Mouse (Mus musculus): ENCODE results near the gene Gm13279. TPM values are rescaled to one million over a fixed set of nuclear protein-coding genes. Genes with fewer than 3 reads are reported as not detected.
"Not testable (repeated sequence)": the region's sequence is repeated elsewhere in the genome, so short reads cannot be mapped to it uniquely, and the experiment has no call there.

Gene Gm13279
- total and polyA plus RNA-seq, 2 experiments = not detected

DNA sequence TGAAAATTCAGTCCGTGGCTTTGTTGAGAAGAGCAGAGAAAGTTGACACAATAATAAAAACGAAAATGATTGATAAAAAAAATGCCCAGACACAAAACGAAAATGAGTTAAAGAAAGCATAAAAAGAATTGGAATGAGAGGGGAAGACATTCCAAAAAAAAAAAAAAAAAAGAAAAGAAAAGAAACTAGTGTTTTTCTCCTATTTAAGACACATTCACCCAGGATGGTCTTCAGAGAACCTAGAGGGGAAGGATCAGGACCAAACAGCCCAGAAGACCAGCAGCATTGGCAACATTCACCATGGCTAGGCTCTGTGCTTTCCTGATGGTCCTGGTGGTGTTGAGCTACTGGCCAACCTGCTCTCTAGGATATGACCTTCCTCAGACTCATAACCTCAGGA lies 18.7 kb downstream of the Gm13279 start, which contains the start of gene Ifna7:
Ifna7 (plus strand) TSS at position 301 of the 400 bp plus-strand sequence.
- H3K79me2 ChIP-seq (ENCODE audit: control insufficient read depth, insufficient read depth, low read length) = no peaks in the 10 kb centered on the region
- TF ChIP-seq POLR2A (IDR thresholded peaks at IDR 0.05; ENCODE audit: extremely low read depth, insufficient read depth, low read length) (no peak), CTCF (IDR thresholded peaks at IDR 0.05; ENCODE audit: low read depth, low read length) (no peak)
- no peak within 1 kb of the TSS for H3K9ac ChIP-seq (ENCODE audit: low read depth, low read length)
- no peaks in the 10 kb centered on the region for H3K4me1 ChIP-seq (ENCODE audit: control insufficient read depth, insufficient read depth, low read length)
- no peaks in the 10 kb centered on the region for H3K27me3 ChIP-seq (ENCODE audit: control insufficient read depth, insufficient read depth, low read length)
- no peaks in the 10 kb centered on the region for H3K36me3 ChIP-seq (ENCODE audit: control insufficient read depth, insufficient read depth, low read length)
- WGBS = 48% methylated on average over 3 of the region's 3 CpGs
- no peak within 1 kb of the TSS for H3K4me3 ChIP-seq (ENCODE audit: insufficient read depth, low read depth, low read length)
- DNase-seq (ENCODE audit: extremely low read depth, low read depth, low spot score) = no peak
- H3K27ac ChIP-seq (replicated peaks; ENCODE audit: insufficient read depth, low read depth, low read length) = no peak within 1 kb of the TSS

DNA sequence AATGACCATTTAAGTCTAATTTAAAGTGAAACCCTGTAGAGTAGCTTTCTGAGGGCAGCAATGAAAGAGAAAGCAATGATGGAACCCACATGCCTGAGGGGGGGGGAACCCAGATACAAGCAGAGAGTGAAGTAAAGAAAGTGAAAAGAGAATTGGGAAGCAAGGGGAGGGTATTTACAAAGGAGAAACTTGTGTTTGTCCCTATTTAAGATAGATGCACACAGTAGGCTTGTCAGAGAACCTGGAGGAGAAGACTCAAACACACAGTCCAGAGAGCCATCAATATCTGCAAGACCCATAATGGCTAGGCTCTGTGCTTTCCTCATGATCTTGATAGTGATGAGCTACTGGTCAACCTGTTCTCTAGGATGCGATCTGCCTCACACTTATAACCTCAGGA lies 22.5 kb downstream of the Gm13279 start, which contains the start of gene Ifna11:
Ifna11 (plus strand) TSS at position 301 of the 400 bp plus-strand sequence.
- TF ChIP-seq POLR2A (IDR thresholded peaks at IDR 0.05; ENCODE audit: extremely low read depth, insufficient read depth, low read length) (no peak), CTCF (IDR thresholded peaks at IDR 0.05; ENCODE audit: low read depth, low read length) (no peak)
- WGBS = 79% methylated on average over 1 of the region's 1 CpGs
- no peaks in the 10 kb centered on the region for H3K4me1 ChIP-seq (ENCODE audit: control insufficient read depth, insufficient read depth, low read length)
- H3K36me3 ChIP-seq (ENCODE audit: control insufficient read depth, insufficient read depth, low read length) = no peaks in the 10 kb centered on the region
- no peaks in the 10 kb centered on the region for H3K27me3 ChIP-seq (ENCODE audit: control insufficient read depth, insufficient read depth, low read length)
- H3K9ac ChIP-seq (ENCODE audit: low read depth, low read length) = no peak within 1 kb of the TSS
- H3K79me2 ChIP-seq (ENCODE audit: control insufficient read depth, insufficient read depth, low read length) = no peaks in the 10 kb centered on the region
- no peak within 1 kb of the TSS for H3K4me3 ChIP-seq (ENCODE audit: insufficient read depth, low read depth, low read length)
- DNase-seq (ENCODE audit: extremely low read depth, low read depth, low spot score) = no peak
- no peak within 1 kb of the TSS for H3K27ac ChIP-seq (replicated peaks; ENCODE audit: insufficient read depth, low read depth, low read length)

DNA sequence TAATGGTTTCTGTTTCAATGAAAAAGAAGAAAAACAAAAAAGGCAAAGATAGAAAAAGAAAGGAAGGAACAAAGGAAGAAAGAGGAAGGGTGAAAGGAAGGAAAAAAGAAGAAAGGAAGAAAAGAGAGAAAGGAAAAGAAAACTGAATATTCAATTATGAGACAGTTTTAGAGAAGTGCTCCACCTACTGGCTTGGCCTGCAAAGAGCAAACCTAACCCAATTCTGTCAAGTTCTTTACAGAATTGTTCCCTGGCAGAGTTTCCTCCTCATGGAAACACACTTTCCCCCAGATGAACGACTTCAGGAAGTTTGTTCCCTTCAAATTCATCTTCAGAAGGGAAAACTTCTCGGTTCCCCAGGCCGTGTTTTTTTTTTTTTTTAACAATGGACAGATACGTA lies 25.8 kb downstream of the Gm13279 start:
- TF ChIP-seq CTCF (IDR thresholded peaks at IDR 0.05; ENCODE audit: low read depth, low read length) (no peak; the same call in 1 of the 2 replicates), POLR2A (IDR thresholded peaks at IDR 0.05; ENCODE audit: extremely low read depth, insufficient read depth, low read length) (no peak)
- Histone ChIP-seq H3K36me3 (ENCODE audit: control insufficient read depth, insufficient read depth, low read length) (no peaks in the 10 kb centered on the region), H3K79me2 (ENCODE audit: control insufficient read depth, insufficient read depth, low read length) (no peaks in the 10 kb centered on the region), H3K4me3 (ENCODE audit: insufficient read depth, low read depth, low read length) (no peak overlapping the region), H3K4me1 (ENCODE audit: control insufficient read depth, insufficient read depth, low read length) (no peaks in the 10 kb centered on the region), H3K27me3 (ENCODE audit: control insufficient read depth, insufficient read depth, low read length) (no peaks in the 10 kb centered on the region), H3K9ac (ENCODE audit: low read depth, low read length) (no peak overlapping the region), H3K27ac (replicated peaks; ENCODE audit: insufficient read depth, low read depth, low read length) (no peak overlapping the region)
- no peak for DNase-seq (ENCODE audit: extremely low read depth, low read depth, low spot score)
- 25% methylated on average over 4 of the region's 4 CpGs for WGBS

DNA sequence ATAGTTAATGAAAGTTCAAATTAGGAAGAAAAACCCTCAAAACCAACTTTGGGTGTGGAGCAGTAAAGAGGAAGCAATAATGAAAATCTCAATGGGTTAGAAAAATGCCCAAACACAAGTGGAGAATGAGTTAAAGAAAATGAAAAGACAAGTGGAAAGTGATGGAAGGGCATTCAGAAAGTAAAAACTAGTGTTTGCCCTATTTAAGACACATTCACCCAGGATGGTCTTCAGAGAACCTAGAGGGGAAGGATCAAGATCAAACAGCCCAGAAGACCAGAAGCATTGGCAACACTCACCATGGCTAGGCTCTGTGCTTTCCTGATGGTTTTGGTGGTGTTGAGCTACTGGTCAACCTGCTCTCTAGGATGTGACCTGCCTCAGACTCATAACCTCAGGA lies 29.9 kb downstream of the Gm13279 start, which contains the start of gene Ifna6:
Ifna6 (plus strand) TSS at position 301 of the 400 bp plus-strand sequence.
- DNase-seq (ENCODE audit: extremely low read depth, low read depth, low spot score); H3K4me1 ChIP-seq (ENCODE audit: control insufficient read depth, insufficient read depth, low read length); H3K79me2 ChIP-seq (ENCODE audit: control insufficient read depth, insufficient read depth, low read length); H3K27ac ChIP-seq (replicated peaks; ENCODE audit: insufficient read depth, low read depth, low read length); H3K36me3 ChIP-seq (ENCODE audit: control insufficient read depth, insufficient read depth, low read length); H3K27me3 ChIP-seq (ENCODE audit: control insufficient read depth, insufficient read depth, low read length); H3K4me3 ChIP-seq (ENCODE audit: insufficient read depth, low read depth, low read length); H3K9ac ChIP-seq (ENCODE audit: low read depth, low read length): not testable (repeated sequence)

DNA sequence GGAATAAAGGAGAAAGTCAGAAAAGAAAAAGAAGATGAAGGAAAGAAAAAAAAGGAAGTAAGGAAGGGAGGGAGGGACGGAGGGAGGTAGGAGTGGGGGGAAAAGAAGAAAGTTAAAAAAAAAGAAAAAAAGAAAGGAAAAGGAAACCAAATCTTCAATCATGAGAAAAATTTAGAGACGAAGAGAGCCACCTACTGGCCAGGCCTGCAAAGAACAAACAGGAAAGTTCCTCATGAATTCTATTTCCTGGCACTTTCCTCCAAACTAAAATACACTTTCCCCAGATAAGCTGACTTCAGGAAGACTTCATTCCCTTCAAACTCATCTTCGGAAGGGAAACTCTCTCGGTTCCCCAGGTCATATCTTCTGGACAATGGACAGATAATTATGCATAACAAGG lies 33.3 kb downstream of the Gm13279 start:
- Histone ChIP-seq H3K27me3 (ENCODE audit: control insufficient read depth, insufficient read depth, low read length) (no peaks in the 10 kb centered on the region), H3K79me2 (ENCODE audit: control insufficient read depth, insufficient read depth, low read length) (no peaks in the 10 kb centered on the region), H3K4me3 (ENCODE audit: insufficient read depth, low read depth, low read length) (no peak overlapping the region), H3K27ac (replicated peaks; ENCODE audit: insufficient read depth, low read depth, low read length) (no peak overlapping the region), H3K36me3 (ENCODE audit: control insufficient read depth, insufficient read depth, low read length) (no peaks in the 10 kb centered on the region), H3K4me1 (ENCODE audit: control insufficient read depth, insufficient read depth, low read length) (no peaks in the 10 kb centered on the region), H3K9ac (ENCODE audit: low read depth, low read length) (no peak overlapping the region)
- DNase-seq (ENCODE audit: extremely low read depth, low read depth, low spot score) = peak; percentile 8
- 31% methylated on average over 4 of the region's 4 CpGs for WGBS
- TF ChIP-seq CTCF (IDR thresholded peaks at IDR 0.05; ENCODE audit: low read depth, low read length) (0 out of 2 replicates have a peak, but pooled peaks have one; percentile 31), POLR2A (IDR thresholded peaks at IDR 0.05; ENCODE audit: extremely low read depth, insufficient read depth, low read length) (no peak)

DNA sequence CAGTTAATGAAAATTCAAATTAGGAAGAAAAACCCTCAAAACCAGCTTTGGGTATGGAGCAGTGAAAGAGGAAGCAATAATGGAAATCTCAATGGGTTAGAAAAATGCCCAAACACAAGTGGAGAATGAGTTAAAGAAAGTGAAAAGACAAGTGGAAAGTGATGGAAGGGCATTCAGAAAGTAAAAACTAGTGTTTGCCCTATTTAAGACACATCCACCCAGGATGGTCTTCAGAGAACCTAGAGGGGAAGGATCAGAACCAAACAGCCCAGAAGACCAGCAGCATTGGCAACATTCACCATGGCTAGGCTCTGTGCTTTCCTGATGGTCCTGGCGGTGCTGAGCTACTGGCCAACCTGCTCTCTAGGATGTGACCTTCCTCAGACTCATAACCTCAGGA lies 38.0 kb downstream of the Gm13279 start, which contains the start of gene Ifna5:
Ifna5 (plus strand) TSS at position 301 of the 400 bp plus-strand sequence.
- H3K79me2 ChIP-seq (ENCODE audit: control insufficient read depth, insufficient read depth, low read length); H3K4me3 ChIP-seq (ENCODE audit: insufficient read depth, low read depth, low read length); H3K9ac ChIP-seq (ENCODE audit: low read depth, low read length); DNase-seq (ENCODE audit: extremely low read depth, low read depth, low spot score); H3K36me3 ChIP-seq (ENCODE audit: control insufficient read depth, insufficient read depth, low read length); H3K4me1 ChIP-seq (ENCODE audit: control insufficient read depth, insufficient read depth, low read length); H3K27ac ChIP-seq (replicated peaks; ENCODE audit: insufficient read depth, low read depth, low read length); H3K27me3 ChIP-seq (ENCODE audit: control insufficient read depth, insufficient read depth, low read length): not testable (repeated sequence)
- 66% methylated on average over 1 of the region's 1 CpGs for WGBS
